Mouse (Mus musculus): ENCODE measurements around the gene Pmepa1. TPM values are rescaled to one million over a fixed set of nuclear protein-coding genes. Genes with fewer than 3 reads are reported as not detected.

Gene Pmepa1
- total and polyA plus RNA-seq, 2 experiments from 2014 or later = 4.3 to 12.9 TPM

- Histone ChIP-seq H3K4me1 (ENCODE audit: control insufficient read depth, insufficient read depth) (no peaks in the 10 kb centered on the region), H3K27me3 (ENCODE audit: control insufficient read depth, insufficient read depth, low read length) (no peaks in the 10 kb centered on the region), H3K4me2 (ENCODE audit: low read depth, low read length) (no peak overlapping the region), H3K9me3 (replicated peaks; ENCODE audit: control insufficient read depth, low read length) (no peaks in the 10 kb centered on the region), H3K9ac (replicated peaks; ENCODE audit: low read depth, low read length) (no peak overlapping the region), H3K36me3 (replicated peaks; ENCODE audit: control insufficient read depth, insufficient read depth, low read length) (no peaks in the 10 kb centered on the region), H3K4me3 (ENCODE audit: low read depth, low read length) (no peak overlapping the region), H3K27ac (ENCODE audit: low read depth) (no peak overlapping the region)
- DNase-seq (ENCODE audit: low spot score) (no peak), ATAC-seq (ENCODE audit: insufficient read depth, low read depth) (no peak)
- TF ChIP-seq EP300 (IDR thresholded peaks at IDR 0.05; ENCODE audit: low read depth) (no peak), CTCF (IDR thresholded peaks at IDR 0.05; ENCODE audit: low read depth) (no peak)
- 66% methylated on average over 6 of the region's 6 CpGs for WGBS
Measured at GRCm38 (mm10) chr2:173293042-173293441, 16.7 kb upstream of the Pmepa1 start.

DNA sequence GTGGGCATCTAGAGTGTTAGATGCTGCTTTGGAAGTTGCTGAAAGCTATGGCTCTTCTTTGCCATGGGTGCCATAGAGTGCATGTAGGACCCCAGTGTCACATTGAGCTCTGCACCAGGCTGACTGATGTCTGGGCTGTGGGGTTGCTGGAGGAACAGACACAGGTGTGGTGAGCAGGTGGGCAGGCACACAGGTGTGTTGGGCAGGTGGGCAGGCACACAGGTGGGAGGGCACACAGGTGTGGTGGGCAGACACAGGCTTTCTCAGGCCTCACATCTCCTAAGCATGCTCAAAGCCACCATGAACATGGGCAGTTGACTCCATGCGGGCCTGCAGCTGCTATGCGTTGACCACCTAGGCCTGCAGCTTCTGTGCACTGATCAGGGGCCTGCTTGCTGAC is 16.2 kb upstream of the Pmepa1 start:
- H3K27me3 ChIP-seq (ENCODE audit: control insufficient read depth, insufficient read depth, low read length) = no peaks in the 10 kb centered on the region
- no peaks in the 10 kb centered on the region for H3K36me3 ChIP-seq (replicated peaks; ENCODE audit: control insufficient read depth, insufficient read depth, low read length)
- 96% methylated on average over 2 of the region's 2 CpGs for WGBS
- H3K27ac ChIP-seq (ENCODE audit: low read depth) = no peak overlapping the region
- no peaks in the 10 kb centered on the region for H3K4me1 ChIP-seq (ENCODE audit: control insufficient read depth, insufficient read depth)
- TF ChIP-seq EP300 (IDR thresholded peaks at IDR 0.05; ENCODE audit: low read depth) = no peak
- TF ChIP-seq CTCF (IDR thresholded peaks at IDR 0.05; ENCODE audit: low read depth) = no peak
- no peak overlapping the region for H3K4me2 ChIP-seq (ENCODE audit: low read depth, low read length)
- DNase-seq (ENCODE audit: low spot score) = no peak
- no peaks in the 10 kb centered on the region for H3K9me3 ChIP-seq (replicated peaks; ENCODE audit: control insufficient read depth, low read length)
- no peak overlapping the region for H3K4me3 ChIP-seq (ENCODE audit: low read depth, low read length)
- no peak for ATAC-seq (ENCODE audit: insufficient read depth, low read depth)
- no peak overlapping the region for H3K9ac ChIP-seq (replicated peaks; ENCODE audit: low read depth, low read length)

DNA sequence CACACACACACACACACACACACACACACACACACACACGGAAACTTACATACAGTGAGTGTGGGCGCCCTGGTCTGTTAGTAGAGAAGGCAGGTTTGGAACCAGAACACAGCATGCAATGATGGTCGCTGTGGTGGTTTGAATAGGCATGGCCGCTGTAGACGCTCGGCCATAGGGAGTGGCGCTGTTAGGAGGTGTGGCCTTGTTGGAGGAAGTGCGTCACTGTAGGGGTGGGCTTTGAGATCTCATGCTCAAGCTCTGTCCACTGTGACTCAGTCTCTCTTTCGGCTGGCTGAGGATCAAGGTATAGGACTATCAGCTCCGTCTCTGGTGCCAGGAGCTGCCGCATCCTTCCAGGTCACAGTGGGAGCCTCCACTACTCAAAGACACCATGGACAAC is 14.6 kb upstream of the Pmepa1 start:
- no peaks in the 10 kb centered on the region for H3K4me1 ChIP-seq (ENCODE audit: control insufficient read depth, insufficient read depth)
- H3K36me3 ChIP-seq (replicated peaks; ENCODE audit: control insufficient read depth, insufficient read depth, low read length) = no peaks in the 10 kb centered on the region
- no peak overlapping the region for H3K4me2 ChIP-seq (ENCODE audit: low read depth, low read length)
- H3K27ac ChIP-seq (ENCODE audit: low read depth) = no peak overlapping the region
- H3K27me3 ChIP-seq (ENCODE audit: control insufficient read depth, insufficient read depth, low read length) = no peaks in the 10 kb centered on the region
- no peaks in the 10 kb centered on the region for H3K9me3 ChIP-seq (replicated peaks; ENCODE audit: control insufficient read depth, low read length)
- H3K9ac ChIP-seq (replicated peaks; ENCODE audit: low read depth, low read length) = no peak overlapping the region
- H3K4me3 ChIP-seq (ENCODE audit: low read depth, low read length) = no peak overlapping the region
- no peak for TF ChIP-seq EP300 (IDR thresholded peaks at IDR 0.05; ENCODE audit: low read depth)
- no peak for TF ChIP-seq CTCF (IDR thresholded peaks at IDR 0.05; ENCODE audit: low read depth)
- WGBS = 94% methylated on average over 11 of the region's 11 CpGs
- DNase-seq (ENCODE audit: low spot score) (no peak), ATAC-seq (ENCODE audit: insufficient read depth, low read depth) (no peak)

GRCm38 (mm10) chr2:173289928-173290327 is 13.6 kb upstream of the Pmepa1 start:
- no peaks in the 10 kb centered on the region for H3K27me3 ChIP-seq (ENCODE audit: control insufficient read depth, insufficient read depth, low read length)
- H3K4me2 ChIP-seq (ENCODE audit: low read depth, low read length) = no peak overlapping the region
- WGBS = 58% methylated on average over 3 of the region's 3 CpGs
- no peaks in the 10 kb centered on the region for H3K36me3 ChIP-seq (replicated peaks; ENCODE audit: control insufficient read depth, insufficient read depth, low read length)
- no peak for ATAC-seq (ENCODE audit: insufficient read depth, low read depth)
- H3K9me3 ChIP-seq (replicated peaks; ENCODE audit: control insufficient read depth, low read length) = no peaks in the 10 kb centered on the region
- no peaks in the 10 kb centered on the region for H3K4me1 ChIP-seq (ENCODE audit: control insufficient read depth, insufficient read depth)
- H3K9ac ChIP-seq (replicated peaks; ENCODE audit: low read depth, low read length) = no peak overlapping the region
- H3K27ac ChIP-seq (ENCODE audit: low read depth) = no peak overlapping the region
- no peak for DNase-seq (ENCODE audit: low spot score)
- TF ChIP-seq EP300 (IDR thresholded peaks at IDR 0.05; ENCODE audit: low read depth) (no peak), CTCF (IDR thresholded peaks at IDR 0.05; ENCODE audit: low read depth) (no peak)
- H3K4me3 ChIP-seq (ENCODE audit: low read depth, low read length) = no peak overlapping the region

DNA sequence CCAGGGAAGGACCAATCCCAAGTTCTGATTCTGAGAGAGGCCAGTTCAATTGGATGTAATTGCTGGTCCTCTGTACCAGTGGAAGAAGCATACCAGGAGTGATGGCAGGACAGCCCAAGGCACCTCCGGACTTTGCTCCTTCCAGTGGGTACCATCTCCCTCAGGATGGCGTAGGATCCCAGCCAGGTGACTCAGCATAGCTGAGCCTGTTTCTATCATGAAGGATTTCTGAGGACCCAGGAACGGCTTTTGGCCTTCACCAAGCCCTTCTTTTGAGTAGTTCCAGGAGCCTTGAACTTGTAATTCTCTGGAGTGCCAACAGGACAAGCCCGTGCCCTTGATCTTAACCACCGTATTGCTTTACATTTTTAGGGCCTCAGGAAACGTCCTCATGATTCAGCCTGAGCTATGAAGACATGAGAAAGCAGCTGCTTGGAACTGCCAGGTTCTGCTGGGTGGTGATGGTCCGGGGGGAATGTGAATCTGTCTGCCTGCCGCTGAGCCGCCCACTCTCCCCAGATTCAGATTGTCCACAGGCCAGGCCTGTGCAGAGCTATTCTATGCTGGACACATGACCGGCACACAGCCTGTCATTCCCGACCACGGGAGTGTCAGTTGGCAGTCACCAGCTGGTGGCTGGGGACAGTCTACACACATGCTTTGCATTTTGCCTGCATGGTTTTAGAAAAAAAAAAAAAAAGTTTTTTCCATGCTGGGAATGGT is 9.6 kb upstream of the Pmepa1 start:
- Histone ChIP-seq H3K9ac (replicated peaks; ENCODE audit: low read depth, low read length) (no peak overlapping the region), H3K27me3 (ENCODE audit: control insufficient read depth, insufficient read depth, low read length) (no peaks in the 10 kb centered on the region), H3K4me2 (ENCODE audit: low read depth, low read length) (no peak overlapping the region), H3K27ac (ENCODE audit: low read depth) (no peak overlapping the region), H3K4me3 (ENCODE audit: low read depth, low read length) (no peak overlapping the region), H3K36me3 (replicated peaks; ENCODE audit: control insufficient read depth, insufficient read depth, low read length) (no peaks in the 10 kb centered on the region), H3K4me1 (ENCODE audit: control insufficient read depth, insufficient read depth) (peaks cover 10% of the 10 kb centered on the region), H3K9me3 (replicated peaks; ENCODE audit: control insufficient read depth, low read length) (no peaks in the 10 kb centered on the region)
- 78% methylated on average over 12 of the region's 12 CpGs for WGBS
- no peak for TF ChIP-seq CTCF (IDR thresholded peaks at IDR 0.05; ENCODE audit: low read depth)
- no peak for TF ChIP-seq EP300 (IDR thresholded peaks at IDR 0.05; ENCODE audit: low read depth)
- ATAC-seq (ENCODE audit: insufficient read depth, low read depth) (no peak), DNase-seq (ENCODE audit: low spot score) (no peak)

DNA sequence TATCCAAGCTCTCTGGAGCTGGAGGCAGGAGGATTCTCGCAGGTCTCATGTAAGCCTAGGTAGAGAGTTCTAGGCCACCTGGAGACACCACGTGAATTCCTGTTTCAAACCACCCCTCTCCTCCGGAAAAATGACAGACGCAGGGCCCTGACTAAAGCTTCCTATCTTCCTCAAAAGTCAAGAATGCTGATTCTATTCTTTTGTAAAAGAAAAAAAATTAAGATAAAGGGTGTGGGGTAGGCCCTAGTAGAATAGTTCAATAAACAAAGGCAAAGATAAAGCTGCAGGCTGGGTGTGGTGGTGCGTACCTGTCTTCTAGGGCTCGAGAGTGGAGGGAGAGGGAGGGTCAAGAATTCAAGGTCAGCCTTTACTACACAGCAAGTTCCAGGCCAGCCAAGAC is 8.4 kb upstream of the Pmepa1 start:
- Histone ChIP-seq H3K9me3 (replicated peaks; ENCODE audit: control insufficient read depth, low read length) (no peaks in the 10 kb centered on the region), H3K4me2 (ENCODE audit: low read depth, low read length) (no peak overlapping the region), H3K4me1 (ENCODE audit: control insufficient read depth, insufficient read depth) (peaks cover 10% of the 10 kb centered on the region), H3K4me3 (ENCODE audit: low read depth, low read length) (no peak overlapping the region), H3K27ac (ENCODE audit: low read depth) (no peak overlapping the region), H3K9ac (replicated peaks; ENCODE audit: low read depth, low read length) (no peak overlapping the region), H3K36me3 (replicated peaks; ENCODE audit: control insufficient read depth, insufficient read depth, low read length) (no peaks in the 10 kb centered on the region), H3K27me3 (ENCODE audit: control insufficient read depth, insufficient read depth, low read length) (no peaks in the 10 kb centered on the region)
- WGBS = 83% methylated on average over 6 of the region's 6 CpGs
- ATAC-seq (ENCODE audit: insufficient read depth, low read depth) (no peak), DNase-seq (ENCODE audit: low spot score) (no peak)
- no peak for TF ChIP-seq EP300 (IDR thresholded peaks at IDR 0.05; ENCODE audit: low read depth)
- no peak for TF ChIP-seq CTCF (IDR thresholded peaks at IDR 0.05; ENCODE audit: low read depth)
